Mouse (Mus musculus) forebrain, embryonic 16.5 days (tissue): Measurements from ENCODE around the gene Tmie. TPM values are rescaled to one million over a fixed set of nuclear protein-coding genes. Genes with fewer than 3 reads are reported as not detected.

Source experiments
- ATAC-seq: fragments of 200-750 bp; cut with Nextera tagmentation; 2 replicates; pipeline ENCODE4 v1.8.0; 2017; ENCODE audit warnings: mild to moderate bottlenecking, moderate library complexity
- H3K27ac ChIP-seq: fragments of 300-500 bp; sonication (generic); 2 replicates; pipeline ENCODE4 v1.5.1; 2014; ENCODE audit warnings: low read length, control low read depth
- H3K27me3 ChIP-seq: fragments of 300-500 bp; sonication (generic); replicated peaks from 2 replicates; pipeline ENCODE4 v1.6.1; 2014; ENCODE audit warnings: low read length; ENCODE audit not compliant: control insufficient read depth, insufficient read depth
- H3K36me3 ChIP-seq: fragments of 300-500 bp; sonication (generic); 2 replicates; pipeline ENCODE4 v1.6.1; 2014; ENCODE audit not compliant: control insufficient read depth, insufficient read depth
- H3K4me1 ChIP-seq: fragments of 300-500 bp; sonication (generic); replicated peaks from 2 replicates; pipeline ENCODE4 v1.6.1; 2014; ENCODE audit warnings: low read length; ENCODE audit not compliant: control insufficient read depth, insufficient read depth
- H3K4me2 ChIP-seq: fragments of 300-500 bp; sonication (generic); 2 replicates; pipeline ENCODE4 v1.6.1; 2014; ENCODE audit warnings: mild to moderate bottlenecking, low read length, control low read depth
- H3K4me3 ChIP-seq: fragments of 300-500 bp; sonication (generic); replicated peaks from 2 replicates; pipeline ENCODE4 v1.5.1; 2014; ENCODE audit warnings: mild to moderate bottlenecking, low read length, control low read depth
- H3K9ac ChIP-seq: fragments of 300-500 bp; sonication (generic); replicated peaks from 2 replicates; pipeline ENCODE4 v1.6.1; 2014; ENCODE audit warnings: low read depth, low read length, control low read depth
- H3K9me3 ChIP-seq: fragments of 300-500 bp; sonication (generic); 2 replicates; pipeline ENCODE4 v1.6.1; 2016; ENCODE audit warnings: low read length; ENCODE audit not compliant: control insufficient read depth
- WGBS: fragments of 180-500 bp; shearing (Covaris S2); extraction: QIAGEN DNeasy Blood & Tissue Kit; methylation state at CpG from one replicate; pipeline ENCODE4 v1.1.7; 2014; 5-methylcytosine and 5-hydroxymethylcytosine counted together
- polyA plus RNA-seq: library from polyadenylated mRNA; unstranded; fragments of >200 nt; fragmentation: Nextera tagmentation; extraction: Ambion mirVana; gene quantifications from 2 replicates; pipeline ENCODE4 v1.2.1, GENCODE M21; 2015

Tmie gene
- polyA plus RNA-seq, 1 experiment from 2014 or later, result 1.8 TPM

DNA sequence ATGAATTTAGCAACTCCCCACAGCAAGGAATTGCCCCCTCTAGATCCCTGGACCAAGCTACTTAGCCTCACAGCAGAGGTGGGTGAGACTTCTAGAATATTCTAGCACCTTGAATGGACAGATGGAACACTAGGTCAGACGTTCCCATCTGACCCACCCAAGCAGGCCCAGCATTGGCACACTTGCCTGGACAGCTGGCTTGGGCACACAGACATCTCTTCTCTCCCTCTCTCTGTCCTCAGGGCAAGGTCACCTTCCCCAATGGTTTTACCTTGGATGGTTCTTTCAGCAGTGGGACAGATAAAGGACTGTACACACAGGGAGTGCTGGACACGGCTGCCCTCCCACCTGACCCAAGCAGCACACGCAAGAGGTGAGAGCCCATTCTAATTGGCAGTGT lies 12.6 kb upstream of the Tmie start:
- no peaks in the 10 kb centered on the region for H3K27me3 ChIP-seq
- no peak overlapping the region for H3K9ac ChIP-seq
- H3K27ac ChIP-seq, result no peak overlapping the region
- WGBS, result 87% methylated on average over 3 of the region's 3 CpGs
- peaks cover 5% of the 10 kb centered on the region for H3K4me1 ChIP-seq
- no peak overlapping the region for H3K4me2 ChIP-seq
- no peak for ATAC-seq
- H3K9me3 ChIP-seq, result no peaks in the 10 kb centered on the region
- H3K4me3 ChIP-seq, result no peak overlapping the region
- H3K36me3 ChIP-seq, result no peaks in the 10 kb centered on the region

DNA sequence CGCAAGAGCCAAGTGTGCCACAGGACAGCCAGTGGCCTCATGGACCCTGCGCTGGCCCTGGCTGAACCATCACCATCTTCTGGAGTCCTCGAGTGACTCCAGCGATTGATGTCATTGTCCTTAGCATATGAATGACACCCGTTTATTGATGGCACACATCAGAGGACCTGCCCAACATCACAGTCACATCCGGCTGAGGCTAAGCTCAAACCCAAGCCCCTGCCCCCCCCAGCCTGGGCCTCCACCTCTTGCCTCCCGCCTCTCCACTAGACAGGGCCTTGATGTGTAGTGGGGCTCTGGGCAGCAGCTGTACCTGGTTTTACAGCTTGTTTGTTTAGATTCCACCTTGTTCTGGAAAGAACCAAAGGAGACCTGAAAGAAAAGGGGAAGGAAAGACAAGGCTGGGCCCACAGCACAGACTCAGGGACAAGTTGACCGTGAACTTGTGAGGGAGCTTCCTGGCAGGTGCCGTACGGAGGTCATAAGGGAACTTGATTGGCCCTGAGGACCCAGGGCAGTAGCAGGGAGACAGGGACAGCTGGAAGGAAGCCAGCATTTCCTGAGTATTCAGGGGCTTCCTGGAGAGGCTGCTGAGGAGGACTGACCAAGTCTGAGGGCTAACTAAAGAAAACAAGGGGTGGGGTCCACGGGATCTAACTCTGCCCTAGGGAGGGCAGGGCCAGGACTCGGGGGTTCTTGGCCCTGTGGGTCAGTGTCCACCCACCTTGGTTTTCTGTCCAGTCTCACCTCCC lies 11.3 kb upstream of the Tmie start:
- peaks cover 2% of the 10 kb centered on the region for H3K4me1 ChIP-seq
- H3K27ac ChIP-seq, result no peak overlapping the region
- ATAC-seq, result no peak
- no peaks in the 10 kb centered on the region for H3K36me3 ChIP-seq
- no peak overlapping the region for H3K4me3 ChIP-seq
- no peak overlapping the region for H3K9ac ChIP-seq
- H3K27me3 ChIP-seq, result no peaks in the 10 kb centered on the region
- H3K4me2 ChIP-seq, result no peak overlapping the region
- no peaks in the 10 kb centered on the region for H3K9me3 ChIP-seq
- WGBS, result 81% methylated on average over 12 of the region's 12 CpGs

DNA sequence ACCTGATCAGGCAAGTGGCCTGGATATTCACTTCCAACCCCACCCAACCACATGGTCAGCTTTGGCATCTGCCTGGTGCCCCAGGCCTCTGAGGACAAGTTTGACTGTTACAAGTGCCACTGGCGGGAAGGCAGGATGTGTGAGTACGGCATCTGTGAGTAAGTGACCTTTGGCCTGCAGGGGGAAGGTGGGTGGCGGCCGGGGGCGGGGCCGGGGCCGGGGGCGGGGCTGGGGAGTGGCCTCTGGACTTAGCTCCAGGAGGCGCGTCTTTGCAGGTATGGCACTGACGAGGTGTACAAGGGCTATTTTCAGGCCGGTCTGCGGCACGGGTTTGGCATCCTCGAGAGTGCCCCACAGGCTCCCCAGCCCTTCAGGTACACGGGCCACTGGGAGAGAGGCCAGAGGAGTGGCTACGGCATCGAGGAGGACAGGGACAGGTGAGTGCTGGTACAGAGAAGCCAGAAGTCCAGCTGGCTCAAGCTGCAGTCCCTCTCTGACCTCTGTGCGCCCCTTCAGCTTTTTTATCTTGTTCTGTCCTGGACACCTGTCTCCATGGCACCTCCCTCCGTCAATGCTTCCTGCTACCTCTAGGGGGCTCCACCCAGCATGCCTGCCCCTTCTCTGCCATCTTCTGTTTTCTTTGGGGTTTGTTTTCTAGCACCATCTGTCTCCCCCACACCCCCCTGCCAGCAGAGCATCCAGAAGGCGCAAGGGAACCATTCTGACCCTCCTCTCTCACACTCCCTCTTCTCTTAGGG lies 10.3 kb upstream of the Tmie start:
- Histone ChIP-seq H3K27ac (no peak overlapping the region), H3K27me3 (no peaks in the 10 kb centered on the region), H3K9me3 (no peaks in the 10 kb centered on the region), H3K4me1 (no peaks in the 10 kb centered on the region), H3K4me2 (no peak overlapping the region), H3K4me3 (no peak overlapping the region), H3K9ac (no peak overlapping the region), H3K36me3 (no peaks in the 10 kb centered on the region)
- 13% methylated on average over 19 of the region's 21 CpGs for WGBS
- ATAC-seq, result no peak

DNA sequence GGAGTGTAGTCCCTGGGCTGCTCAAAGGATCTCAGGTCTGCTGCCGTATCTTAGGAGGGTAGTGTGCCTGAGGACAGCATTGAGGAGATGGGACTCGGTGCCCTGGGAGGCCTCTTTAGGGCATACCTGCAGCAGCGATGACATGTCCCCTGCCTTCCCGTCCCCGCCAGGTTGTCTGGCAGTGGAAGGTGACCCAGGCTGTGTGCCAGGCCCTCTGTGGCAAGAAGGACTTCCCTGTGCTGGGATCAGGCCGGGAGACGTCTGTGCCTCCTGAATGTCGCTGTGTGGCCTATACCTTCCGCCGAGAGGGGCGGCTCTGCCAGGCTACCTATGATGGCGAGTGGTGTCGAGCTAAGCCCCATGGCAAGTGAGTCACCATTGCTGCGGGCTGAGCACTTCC lies 9.0 kb upstream of the Tmie start:
- no peak overlapping the region for H3K9ac ChIP-seq
- no peaks in the 10 kb centered on the region for H3K4me1 ChIP-seq
- H3K27ac ChIP-seq, result no peak overlapping the region
- H3K4me2 ChIP-seq, result no peak overlapping the region
- H3K9me3 ChIP-seq, result no peaks in the 10 kb centered on the region
- no peaks in the 10 kb centered on the region for H3K27me3 ChIP-seq
- 91% methylated on average over 14 of the region's 14 CpGs for WGBS
- no peaks in the 10 kb centered on the region for H3K36me3 ChIP-seq
- no peak for ATAC-seq
- H3K4me3 ChIP-seq, result no peak overlapping the region

DNA sequence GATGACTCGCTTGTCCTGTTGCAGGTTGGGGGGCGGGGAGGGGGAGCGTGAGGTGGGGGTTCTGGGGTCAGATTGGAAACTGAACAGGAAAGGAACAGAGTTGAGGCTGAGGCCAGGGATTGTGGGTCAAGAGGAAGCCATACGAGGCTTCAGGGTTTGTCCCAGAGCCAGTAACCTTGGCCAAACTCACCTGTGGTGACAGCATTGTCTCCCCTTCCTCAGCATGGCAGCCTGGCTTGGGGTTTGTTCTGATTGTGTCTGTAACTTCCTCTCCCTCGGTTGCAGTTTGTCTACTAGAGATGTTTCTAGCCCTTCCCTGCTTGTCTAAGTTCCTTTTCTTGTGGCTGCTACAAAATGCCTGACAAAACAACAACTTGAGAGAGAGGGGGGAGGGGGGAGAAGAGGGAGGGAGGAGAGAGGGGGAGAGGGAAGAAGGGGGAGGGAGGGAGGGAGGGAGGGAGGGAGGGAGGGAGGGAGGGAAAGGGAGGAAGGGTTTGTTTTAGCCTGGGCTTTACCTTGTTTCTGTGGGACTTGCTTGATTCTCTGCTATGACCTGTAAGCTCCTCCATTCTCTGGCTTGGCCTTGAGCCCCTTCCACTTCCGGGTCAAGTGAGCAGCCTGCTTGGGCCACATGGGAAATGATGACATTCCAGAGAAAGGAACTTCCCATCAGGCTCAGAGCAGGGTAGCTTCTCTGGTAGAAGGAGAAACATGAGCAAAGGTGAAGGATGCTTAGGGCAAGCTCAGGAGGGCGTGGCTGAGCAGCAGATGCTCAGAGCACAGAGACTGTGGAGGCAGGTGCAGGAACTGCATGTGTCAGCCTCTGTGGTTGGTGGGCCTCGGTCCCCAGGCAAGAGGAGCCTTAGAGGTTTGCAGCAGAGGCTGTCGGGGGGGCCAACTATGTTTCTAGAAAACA lies 7.7 kb upstream of the Tmie start:
- Histone ChIP-seq H3K36me3 (no peaks in the 10 kb centered on the region), H3K4me1 (no peaks in the 10 kb centered on the region), H3K9me3 (no peaks in the 10 kb centered on the region), H3K27me3 (no peaks in the 10 kb centered on the region), H3K9ac (no peak overlapping the region), H3K4me2 (no peak overlapping the region), H3K4me3 (no peak overlapping the region), H3K27ac (no peak overlapping the region)
- WGBS, result 68% methylated on average over 9 of the region's 9 CpGs
- no peak for ATAC-seq

DNA sequence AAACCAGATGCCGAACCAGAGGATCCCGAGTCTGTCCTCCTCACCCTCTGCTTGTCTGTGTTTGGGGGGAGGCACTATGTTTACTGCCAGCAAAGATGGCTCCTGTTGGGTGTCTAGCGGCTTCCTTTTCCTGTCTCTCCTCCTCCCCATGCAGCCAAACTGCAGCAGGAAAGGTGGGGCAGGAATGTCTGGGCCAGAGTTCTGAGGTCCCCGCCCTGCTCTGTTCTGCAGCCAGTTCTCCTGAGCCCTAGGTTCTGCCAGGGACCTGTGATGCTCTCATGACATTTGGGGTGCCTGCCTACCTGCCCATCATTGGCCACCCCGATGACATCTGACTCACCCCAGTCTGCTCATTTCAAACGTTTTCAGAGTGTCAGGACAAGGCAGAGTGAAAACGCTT lies 2.0 kb upstream of the Tmie start:
- Histone ChIP-seq H3K27ac (no peak overlapping the region), H3K9me3 (no peaks in the 10 kb centered on the region), H3K36me3 (no peaks in the 10 kb centered on the region), H3K4me2 (no peak overlapping the region), H3K4me3 (no peak overlapping the region), H3K27me3 (peaks cover 24% of the 10 kb centered on the region), H3K4me1 (peaks cover 13% of the 10 kb centered on the region), H3K9ac (no peak overlapping the region)
- ATAC-seq, result no peak
- WGBS, result 82% methylated on average over 7 of the region's 7 CpGs

DNA sequence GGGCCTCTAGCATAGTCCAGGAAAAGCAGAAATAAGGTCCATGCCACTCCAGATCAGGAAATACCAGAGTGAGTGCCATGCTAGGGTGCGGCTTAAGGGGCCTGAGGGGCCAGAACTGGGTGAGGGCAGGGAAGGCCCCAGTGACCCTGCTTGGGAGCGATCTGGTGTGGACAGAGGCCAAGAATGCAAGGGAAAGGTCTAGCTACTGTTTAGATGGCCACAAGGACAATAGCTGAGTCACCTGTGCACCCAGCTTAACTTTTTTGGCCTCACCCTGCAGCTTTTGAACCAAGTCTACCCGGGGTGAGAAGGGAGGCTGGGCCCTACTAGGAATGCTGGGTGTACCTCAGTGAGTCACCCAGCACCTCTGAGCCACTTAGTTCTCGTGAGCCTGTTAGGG lies 859 bp upstream of the Tmie start:
- no peaks in the 10 kb centered on the region for H3K9me3 ChIP-seq
- peak overlapping the region; percentile 55 for H3K4me3 ChIP-seq
- ATAC-seq, result no peak
- H3K9ac ChIP-seq, result no peak overlapping the region
- peaks cover 26% of the 10 kb centered on the region for H3K27me3 ChIP-seq
- no peaks in the 10 kb centered on the region for H3K36me3 ChIP-seq
- no peak overlapping the region for H3K27ac ChIP-seq
- peaks cover 13% of the 10 kb centered on the region for H3K4me1 ChIP-seq
- H3K4me2 ChIP-seq, result peak overlapping the region; percentile 87
- 74% methylated on average over 4 of the region's 4 CpGs for WGBS

DNA sequence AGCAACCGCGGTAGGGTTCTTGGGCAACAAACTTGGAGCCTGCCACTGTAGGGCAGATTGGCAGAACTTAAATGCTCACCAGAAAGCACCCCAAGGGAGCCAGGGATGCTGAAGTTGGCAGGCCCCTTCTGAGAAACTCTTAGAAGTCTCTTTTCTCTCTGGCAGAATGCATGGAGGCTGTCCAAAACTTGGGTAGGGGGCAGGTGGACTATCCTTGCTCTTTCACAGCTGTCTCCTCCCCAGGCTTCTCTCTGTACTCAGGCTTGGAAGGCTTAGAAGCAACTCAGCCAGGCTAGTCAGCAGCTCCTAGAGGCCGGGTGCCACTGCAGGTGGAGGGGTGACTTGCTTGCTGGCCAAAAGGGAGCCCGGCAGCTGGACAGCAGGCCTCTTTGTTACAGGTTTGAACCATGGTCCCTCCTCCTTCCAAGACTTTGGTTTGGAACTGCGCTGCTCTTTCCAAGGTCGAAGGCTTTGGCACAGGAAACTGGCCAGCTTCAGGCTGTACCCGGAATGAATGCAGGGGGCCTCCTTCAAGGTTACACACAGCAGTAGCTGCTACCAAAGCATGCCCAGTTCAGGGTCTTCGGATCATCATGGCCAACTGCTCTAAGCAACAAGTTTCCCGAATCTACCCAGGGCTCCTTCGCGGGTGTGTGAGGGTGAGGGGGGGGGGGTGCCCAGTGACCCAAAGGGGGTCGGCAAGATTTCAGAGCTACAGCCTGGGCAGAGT lies 557 bp downstream of the Tmie start, which contains the start of gene Als2cl:
Gene Als2cl, plus strand, starts transcription at position 680 of the 730 bp plus-strand sequence.
- 12% methylated on average over 12 of the region's 12 CpGs for WGBS
- Histone ChIP-seq H3K36me3 (no peaks in the 10 kb centered on the region), H3K27ac (no peak within 1 kb of the TSS), H3K4me2 (peak within 1 kb of the TSS; percentile 87), H3K4me3 (peak within 1 kb of the TSS; percentile 55), H3K9ac (peak within 1 kb of the TSS; percentile 45), H3K27me3 (peaks cover 26% of the 10 kb centered on the region), H3K9me3 (no peaks in the 10 kb centered on the region), H3K4me1 (peaks cover 23% of the 10 kb centered on the region)
- no peak for ATAC-seq
